Mouse (Mus musculus): ENCODE measurements around the gene Nova2.

GRCm38 (mm10) chr7:19002115-19002514 lies 76.4 kb downstream of the Nova2 start:
- TF ChIP-seq POLR2A (IDR thresholded peaks at IDR 0.05; ENCODE audit: insufficient read depth, low read depth, low read length) (no peak), CTCF (IDR thresholded peaks at IDR 0.05; ENCODE audit: insufficient read depth, low read depth, low read length) (no peak)
